Mouse (Mus musculus) neutrophil, adult 5-6 weeks (primary cell): ENCODE measurements around the gene Cpvl. TPM values are rescaled to one million over a fixed set of nuclear protein-coding genes. Genes with fewer than 3 reads are reported as not detected.

Source experiments
- ATAC-seq: fragments of 151-379, 151-347 bp; 2 replicates; pipeline ENCODE4 v1.8.0; 2017; ENCODE audit warnings: mild to moderate bottlenecking, moderate TSS enrichment; ENCODE audit not compliant: insufficient number of reproducible peaks, poor library complexity, low FRiP score, severe bottlenecking; ENCODE audit errors: extremely low read depth
- total RNA-seq: library from RNA; stranded (forward); fragments of 200-1000 nt; gene quantifications from 2 replicates; pipeline ENCODE4 v1.2.3, GENCODE M21; 2017

The Cpvl gene
- total RNA-seq = not detected in 2 replicates

- no peak for ATAC-seq
These were observed at the start of gene Cpvl for GRCm38 (mm10) chr6:53978571-53978970. Gene Cpvl (minus strand): TSS chr6:53978671.

GRCm38 (mm10) chr6:54023846-54024245, 45.4 kb upstream of the Cpvl start:
- no peak for ATAC-seq

GRCm38 (mm10) chr6:54021123-54021789, 42.8 kb upstream of the Cpvl start:
- no peak for ATAC-seq

GRCm38 (mm10) chr6:54018861-54019260, 40.4 kb upstream of the Cpvl start:
- ATAC-seq = no peak

GRCm38 (mm10) chr6:54018038-54018437, 39.6 kb upstream of the Cpvl start:
- no peak for ATAC-seq

- no peak for ATAC-seq
These were observed 33.7 kb upstream of the Cpvl start for GRCm38 (mm10) chr6:54012163-54012562.

- no peak for ATAC-seq
These were observed 31.9 kb upstream of the Cpvl start for GRCm38 (mm10) chr6:54010362-54010761.

GRCm38 (mm10) chr6:54009293-54009692, 30.8 kb upstream of the Cpvl start:
- ATAC-seq = no peak

- no peak for ATAC-seq
These were observed 30.1 kb upstream of the Cpvl start for GRCm38 (mm10) chr6:54008448-54009120.

GRCm38 (mm10) chr6:54005302-54005701, 26.8 kb upstream of the Cpvl start:
- no peak for ATAC-seq

- no peak for ATAC-seq
These were observed 17.9 kb upstream of the Cpvl start for GRCm38 (mm10) chr6:53996226-53996955.

- ATAC-seq = no peak
These were observed 17.0 kb upstream of the Cpvl start for GRCm38 (mm10) chr6:53995519-53995918.

GRCm38 (mm10) chr6:53992386-53992785, 13.9 kb upstream of the Cpvl start:
- ATAC-seq = no peak

- no peak for ATAC-seq
These were observed 8.8 kb upstream of the Cpvl start for GRCm38 (mm10) chr6:53987235-53987634.

GRCm38 (mm10) chr6:53986273-53986985, 8.0 kb upstream of the Cpvl start:
- ATAC-seq = no peak

GRCm38 (mm10) chr6:53983820-53984219, 5.3 kb upstream of the Cpvl start:
- ATAC-seq = no peak

GRCm38 (mm10) chr6:53982612-53983011, 4.1 kb upstream of the Cpvl start:
- ATAC-seq = no peak

- no peak for ATAC-seq
These were observed 3.7 kb upstream of the Cpvl start for GRCm38 (mm10) chr6:53982047-53982600.

- ATAC-seq = no peak
These were observed 2.5 kb upstream of the Cpvl start for GRCm38 (mm10) chr6:53980817-53981480.
